Mouse (Mus musculus): ENCODE measurements around the gene Trim71. TPM values are rescaled to one million over a fixed set of nuclear protein-coding genes. Genes with fewer than 3 reads are reported as not detected.
A peak's percentile ranks its signal among the peaks of the same experiment; 100 is the strongest.

Trim71 gene
- polyA plus RNA-seq (2015; fragmentation: Nextera tagmentation; extraction: Ambion mirVana) = 0.05 and 0.06 TPM in 2 replicates

GRCm38 (mm10) chr9:114563761-114564606 is at the start of gene Trim71:
Gene Trim71, minus strand, starts transcription at chr9:114564369.
- peak within 1 kb of the TSS; percentile 50 for H3K4me3 ChIP-seq (ENCODE audit: low read depth, low read length)
- DNase-seq (peak; percentile 33), ATAC-seq (peak; percentile 29; the same call in 1 of the 2 replicates)
- no peaks in the 10 kb centered on the region for H3K9me3 ChIP-seq (ENCODE audit: low read length)
- TF ChIP-seq CTCF (IDR thresholded peaks at IDR 0.05; ENCODE audit: low read depth) = no peak
- no peak for TF ChIP-seq EP300 (IDR thresholded peaks at IDR 0.05; ENCODE audit: low read depth)
- H3K36me3 ChIP-seq (replicated peaks; ENCODE audit: insufficient read depth, low read length) = no peaks in the 10 kb centered on the region
- H3K4me1 ChIP-seq (ENCODE audit: insufficient read depth) = no peaks in the 10 kb centered on the region
- WGBS (ENCODE audit: insufficient replicate concordance) = 2% methylated on average over 67 of the region's 91 CpGs
- H3K4me2 ChIP-seq (ENCODE audit: low read depth, low read length) = peak within 1 kb of the TSS; percentile 81
- no peak within 1 kb of the TSS; the same call in 1 of the 2 replicates for H3K9ac ChIP-seq (replicated peaks)
- H3K27ac ChIP-seq (ENCODE audit: low read depth) = no peak within 1 kb of the TSS
- H3K27me3 ChIP-seq (ENCODE audit: insufficient read depth, low read length) = peaks cover 51% of the 10 kb centered on the region

GRCm38 (mm10) chr9:114613026-114613425 is 48.9 kb upstream of the Trim71 start:
- 68% methylated on average over 4 of the region's 4 CpGs for WGBS (ENCODE audit: insufficient replicate concordance)
- Histone ChIP-seq H3K9ac (replicated peaks) (no peak overlapping the region), H3K27ac (ENCODE audit: low read depth) (no peak overlapping the region), H3K36me3 (replicated peaks; ENCODE audit: insufficient read depth, low read length) (peaks cover 43% of the 10 kb centered on the region), H3K4me3 (ENCODE audit: low read depth, low read length) (no peak overlapping the region), H3K9me3 (ENCODE audit: low read length) (no peaks in the 10 kb centered on the region), H3K27me3 (ENCODE audit: insufficient read depth, low read length) (no peaks in the 10 kb centered on the region), H3K4me1 (ENCODE audit: insufficient read depth) (no peaks in the 10 kb centered on the region), H3K4me2 (ENCODE audit: low read depth, low read length) (no peak overlapping the region)
- ATAC-seq = no peak
- no peak for DNase-seq
- TF ChIP-seq CTCF (IDR thresholded peaks at IDR 0.05; ENCODE audit: low read depth) (no peak), EP300 (IDR thresholded peaks at IDR 0.05; ENCODE audit: low read depth) (no peak)

- WGBS (ENCODE audit: insufficient replicate concordance) = 84% methylated on average over 4 of the region's 4 CpGs
Measured at GRCm38 (mm10) chr9:114612566-114612965, 48.4 kb upstream of the Trim71 start.

GRCm38 (mm10) chr9:114610266-114610665 is 46.1 kb upstream of the Trim71 start:
- ATAC-seq = no peak
- peaks cover 44% of the 10 kb centered on the region for H3K36me3 ChIP-seq (replicated peaks; ENCODE audit: insufficient read depth, low read length)

More at GRCm38 (mm10) chr9:114612566-114612965, 48.4 kb upstream of the Trim71 start:
- Histone ChIP-seq H3K4me2 (ENCODE audit: low read depth, low read length) (no peak overlapping the region), H3K27me3 (ENCODE audit: insufficient read depth, low read length) (no peaks in the 10 kb centered on the region), H3K9ac (replicated peaks) (no peak overlapping the region), H3K4me3 (ENCODE audit: low read depth, low read length) (no peak overlapping the region), H3K36me3 (replicated peaks; ENCODE audit: insufficient read depth, low read length) (peaks cover 43% of the 10 kb centered on the region), H3K9me3 (ENCODE audit: low read length) (no peaks in the 10 kb centered on the region), H3K4me1 (ENCODE audit: insufficient read depth) (no peaks in the 10 kb centered on the region), H3K27ac (ENCODE audit: low read depth) (no peak overlapping the region)
- no peak for DNase-seq
- TF ChIP-seq CTCF (IDR thresholded peaks at IDR 0.05; ENCODE audit: low read depth) (no peak), EP300 (IDR thresholded peaks at IDR 0.05; ENCODE audit: low read depth) (no peak)
- no peak for ATAC-seq

GRCm38 (mm10) chr9:114603876-114604540 is 39.8 kb upstream of the Trim71 start:
- no peak for DNase-seq
- Histone ChIP-seq H3K27me3 (ENCODE audit: insufficient read depth, low read length) (no peaks in the 10 kb centered on the region), H3K36me3 (replicated peaks; ENCODE audit: insufficient read depth, low read length) (peaks cover 28% of the 10 kb centered on the region), H3K9ac (replicated peaks) (no peak overlapping the region), H3K4me3 (ENCODE audit: low read depth, low read length) (no peak overlapping the region), H3K9me3 (ENCODE audit: low read length) (no peaks in the 10 kb centered on the region), H3K4me1 (ENCODE audit: insufficient read depth) (no peaks in the 10 kb centered on the region), H3K4me2 (ENCODE audit: low read depth, low read length) (no peak overlapping the region), H3K27ac (ENCODE audit: low read depth) (no peak overlapping the region)
- TF ChIP-seq CTCF (IDR thresholded peaks at IDR 0.05; ENCODE audit: low read depth) = no peak
- TF ChIP-seq EP300 (IDR thresholded peaks at IDR 0.05; ENCODE audit: low read depth) = no peak
- no peak for ATAC-seq
- 68% methylated on average over 12 of the region's 12 CpGs for WGBS (ENCODE audit: insufficient replicate concordance)

More at GRCm38 (mm10) chr9:114610266-114610665, 46.1 kb upstream of the Trim71 start:
- Histone ChIP-seq H3K4me2 (ENCODE audit: low read depth, low read length) (no peak overlapping the region), H3K4me1 (ENCODE audit: insufficient read depth) (no peaks in the 10 kb centered on the region), H3K27me3 (ENCODE audit: insufficient read depth, low read length) (no peaks in the 10 kb centered on the region), H3K27ac (ENCODE audit: low read depth) (no peak overlapping the region), H3K9me3 (ENCODE audit: low read length) (no peaks in the 10 kb centered on the region), H3K9ac (replicated peaks) (no peak overlapping the region), H3K4me3 (ENCODE audit: low read depth, low read length) (no peak overlapping the region)
- DNase-seq = no peak
- TF ChIP-seq CTCF (IDR thresholded peaks at IDR 0.05; ENCODE audit: low read depth) (no peak), EP300 (IDR thresholded peaks at IDR 0.05; ENCODE audit: low read depth) (no peak)
- 86% methylated on average over 3 of the region's 3 CpGs for WGBS (ENCODE audit: insufficient replicate concordance)

- no peak for TF ChIP-seq EP300 (IDR thresholded peaks at IDR 0.05; ENCODE audit: low read depth)
- no peak for TF ChIP-seq CTCF (IDR thresholded peaks at IDR 0.05; ENCODE audit: low read depth)
- H3K36me3 ChIP-seq (replicated peaks; ENCODE audit: insufficient read depth, low read length) = peaks cover 25% of the 10 kb centered on the region
- no peak for DNase-seq
- H3K27ac ChIP-seq (ENCODE audit: low read depth) = no peak overlapping the region
- no peaks in the 10 kb centered on the region for H3K4me1 ChIP-seq (ENCODE audit: insufficient read depth)
- no peaks in the 10 kb centered on the region for H3K27me3 ChIP-seq (ENCODE audit: insufficient read depth, low read length)
- no peak overlapping the region for H3K4me3 ChIP-seq (ENCODE audit: low read depth, low read length)
- ATAC-seq = no peak
- H3K9ac ChIP-seq (replicated peaks) = no peak overlapping the region
- 90% methylated on average over 1 of the region's 1 CpGs for WGBS (ENCODE audit: insufficient replicate concordance)
- no peaks in the 10 kb centered on the region for H3K9me3 ChIP-seq (ENCODE audit: low read length)
- H3K4me2 ChIP-seq (ENCODE audit: low read depth, low read length) = no peak overlapping the region
Measured at GRCm38 (mm10) chr9:114601096-114601495, 36.9 kb upstream of the Trim71 start.

Measured in liver, postnatal 0 days (tissue).